Mouse (Mus musculus) midbrain, embryonic 16.5 days (tissue): ENCODE measurements around the gene Golgb1. TPM values are rescaled to one million over a fixed set of nuclear protein-coding genes. Genes with fewer than 3 reads are reported as not detected.
A peak's percentile ranks its signal among the peaks of the same experiment; 100 is the strongest.

ENCODE experiments used
- ATAC-seq: fragments of 200-750 bp; cut with Nextera tagmentation; 2 replicates; pipeline ENCODE4 v1.8.0; 2017; ENCODE audit warnings: moderate TSS enrichment
- H3K27ac ChIP-seq: fragments of 300-500 bp; sonication (generic); 2 replicates; pipeline ENCODE4 v1.5.1; 2014; ENCODE audit warnings: mild to moderate bottlenecking, low read length, mixed read lengths
- H3K27me3 ChIP-seq: fragments of 300-500 bp; sonication (generic); 2 replicates; pipeline ENCODE4 v1.6.1; 2014; ENCODE audit warnings: low read depth, low read length, mixed read lengths; ENCODE audit not compliant: control insufficient read depth, insufficient read depth
- H3K36me3 ChIP-seq: fragments of 300-500 bp; sonication (generic); 2 replicates; pipeline ENCODE4 v1.6.1; 2014; ENCODE audit warnings: mild to moderate bottlenecking, low read length, moderate library complexity, mixed read lengths; ENCODE audit not compliant: control insufficient read depth, insufficient read depth
- H3K4me1 ChIP-seq: fragments of 300-500 bp; sonication (generic); 2 replicates; pipeline ENCODE4 v1.6.1; 2014; ENCODE audit warnings: mild to moderate bottlenecking, low read length, mixed read lengths; ENCODE audit not compliant: control insufficient read depth, insufficient read depth
- H3K4me2 ChIP-seq: fragments of 300-500 bp; sonication (generic); 2 replicates; pipeline ENCODE4 v1.6.1; 2014; ENCODE audit warnings: mild to moderate bottlenecking, low read length, mixed read lengths
- H3K4me3 ChIP-seq: fragments of 300-500 bp; sonication (generic); 2 replicates; pipeline ENCODE4 v1.5.1; 2014; ENCODE audit warnings: low read depth, mild to moderate bottlenecking, low read length, moderate library complexity, mixed read lengths
- H3K9ac ChIP-seq: fragments of 300-500 bp; sonication (generic); 2 replicates; pipeline ENCODE4 v1.6.1; 2014; ENCODE audit warnings: low read depth, low read length, mixed read lengths
- H3K9me3 ChIP-seq: fragments of 300-500 bp; sonication (generic); replicated peaks from 2 replicates; pipeline ENCODE4 v1.6.1; 2014; ENCODE audit warnings: mild to moderate bottlenecking, low read length, mixed read lengths; ENCODE audit not compliant: control insufficient read depth, poor library complexity, severe bottlenecking
- WGBS: fragments of 180-500 bp; shearing (Covaris S2); extraction: QIAGEN DNeasy Blood & Tissue Kit; methylation state at CpG from one replicate; pipeline ENCODE4 v1.1.7; 2014; 5-methylcytosine and 5-hydroxymethylcytosine counted together
- polyA plus RNA-seq: library from polyadenylated mRNA; unstranded; fragments of >200 nt; fragmentation: Nextera tagmentation; extraction: Ambion mirVana; gene quantifications from 2 replicates; pipeline ENCODE4 v1.2.1, GENCODE M21; 2015

The Golgb1 gene
- polyA plus RNA-seq, 1 experiment from 2014 or later, result 75.2 TPM

GRCm38 (mm10) chr16:36875276-36875851 lies 424 bp downstream of the Golgb1 start:
- H3K4me3 ChIP-seq, result peak overlapping the region; percentile 67
- peak overlapping the region; percentile 79 for H3K9ac ChIP-seq

GRCm38 (mm10) chr16:36877316-36877715 lies 2.4 kb downstream of the Golgb1 start:
- peaks cover 1% of the 10 kb centered on the region for H3K36me3 ChIP-seq
- peaks cover 19% of the 10 kb centered on the region for H3K4me1 ChIP-seq
- 77% methylated on average over 5 of the region's 5 CpGs for WGBS
- H3K9me3 ChIP-seq, result no peaks in the 10 kb centered on the region
- H3K4me3 ChIP-seq, result no peak overlapping the region
- H3K27ac ChIP-seq, result no peak overlapping the region
- H3K27me3 ChIP-seq, result no peaks in the 10 kb centered on the region
- no peak for ATAC-seq
- no peak overlapping the region for H3K9ac ChIP-seq
- H3K4me2 ChIP-seq, result no peak overlapping the region

More at GRCm38 (mm10) chr16:36875276-36875851, 424 bp downstream of the Golgb1 start:
- no peaks in the 10 kb centered on the region for H3K9me3 ChIP-seq
- peaks cover 19% of the 10 kb centered on the region for H3K4me1 ChIP-seq
- peak overlapping the region; percentile 81 for H3K4me2 ChIP-seq
- ATAC-seq, result no peak
- 0% methylated on average over 42 of the region's 48 CpGs for WGBS
- H3K27me3 ChIP-seq, result no peaks in the 10 kb centered on the region
- H3K36me3 ChIP-seq, result peaks cover 6% of the 10 kb centered on the region
- H3K27ac ChIP-seq, result peak overlapping the region; percentile 79

GRCm38 (mm10) chr16:36882737-36883343 lies 7.9 kb downstream of the Golgb1 start:
- Histone ChIP-seq H3K4me2 (no peak overlapping the region), H3K9ac (no peak overlapping the region), H3K9me3 (no peaks in the 10 kb centered on the region), H3K36me3 (peaks cover 4% of the 10 kb centered on the region), H3K4me1 (peaks cover 5% of the 10 kb centered on the region), H3K27ac (no peak overlapping the region), H3K4me3 (no peak overlapping the region), H3K27me3 (no peaks in the 10 kb centered on the region)
- no peak for ATAC-seq
- 20% methylated on average over 5 of the region's 5 CpGs for WGBS

- Histone ChIP-seq H3K27me3 (no peaks in the 10 kb centered on the region), H3K36me3 (peaks cover 10% of the 10 kb centered on the region), H3K9ac (no peak overlapping the region), H3K4me2 (no peak overlapping the region), H3K4me3 (no peak overlapping the region), H3K27ac (no peak overlapping the region), H3K4me1 (peaks cover 2% of the 10 kb centered on the region; the same call in 1 of the 2 replicates), H3K9me3 (no peaks in the 10 kb centered on the region)
- no peak for ATAC-seq
- WGBS, result 85% methylated on average over 4 of the region's 4 CpGs
Measured at GRCm38 (mm10) chr16:36884881-36885280, 9.9 kb downstream of the Golgb1 start.

GRCm38 (mm10) chr16:36885912-36886311 lies 11.0 kb downstream of the Golgb1 start:
- no peak overlapping the region for H3K4me2 ChIP-seq
- H3K4me3 ChIP-seq, result no peak overlapping the region
- no peaks in the 10 kb centered on the region for H3K9me3 ChIP-seq
- 79% methylated on average over 11 of the region's 11 CpGs for WGBS
- no peak overlapping the region for H3K9ac ChIP-seq
- no peak for ATAC-seq
- peaks cover 2% of the 10 kb centered on the region; the same call in 1 of the 2 replicates for H3K4me1 ChIP-seq
- H3K36me3 ChIP-seq, result peaks cover 15% of the 10 kb centered on the region
- no peak overlapping the region for H3K27ac ChIP-seq
- no peaks in the 10 kb centered on the region for H3K27me3 ChIP-seq

- WGBS, result 84% methylated on average over 5 of the region's 5 CpGs
- no peak for ATAC-seq
- no peak overlapping the region for H3K9ac ChIP-seq
- 0 out of 2 replicates have a peak, but pooled peaks cover 2% of the 10 kb centered on the region for H3K4me1 ChIP-seq
- no peaks in the 10 kb centered on the region for H3K9me3 ChIP-seq
- H3K27me3 ChIP-seq, result no peaks in the 10 kb centered on the region
- no peak overlapping the region for H3K27ac ChIP-seq
- H3K4me3 ChIP-seq, result no peak overlapping the region
- peaks cover 22% of the 10 kb centered on the region for H3K36me3 ChIP-seq
- H3K4me2 ChIP-seq, result no peak overlapping the region
Measured at GRCm38 (mm10) chr16:36887546-36887945, 12.6 kb downstream of the Golgb1 start.

- H3K4me2 ChIP-seq, result no peak overlapping the region
- ATAC-seq, result no peak
- H3K27me3 ChIP-seq, result no peaks in the 10 kb centered on the region
- no peak overlapping the region for H3K4me3 ChIP-seq
- no peak overlapping the region for H3K9ac ChIP-seq
- peaks cover 29% of the 10 kb centered on the region for H3K36me3 ChIP-seq
- no peaks in the 10 kb centered on the region for H3K9me3 ChIP-seq
- no peak overlapping the region for H3K27ac ChIP-seq
- no peaks in the 10 kb centered on the region for H3K4me1 ChIP-seq
- 97% methylated on average over 3 of the region's 3 CpGs for WGBS
Measured at GRCm38 (mm10) chr16:36890559-36890958, 15.6 kb downstream of the Golgb1 start.

- Histone ChIP-seq H3K27me3 (no peaks in the 10 kb centered on the region), H3K9me3 (no peaks in the 10 kb centered on the region), H3K4me1 (no peaks in the 10 kb centered on the region), H3K27ac (no peak overlapping the region), H3K4me3 (no peak overlapping the region), H3K36me3 (peaks cover 34% of the 10 kb centered on the region), H3K9ac (no peak overlapping the region), H3K4me2 (no peak overlapping the region)
- 98% methylated on average over 4 of the region's 4 CpGs for WGBS
- no peak for ATAC-seq
Measured at GRCm38 (mm10) chr16:36891415-36891814, 16.5 kb downstream of the Golgb1 start.

GRCm38 (mm10) chr16:36893317-36893716 lies 18.4 kb downstream of the Golgb1 start:
- 89% methylated on average over 10 of the region's 10 CpGs for WGBS
- no peak for ATAC-seq
- Histone ChIP-seq H3K9ac (no peak overlapping the region), H3K4me1 (no peaks in the 10 kb centered on the region), H3K36me3 (peaks cover 34% of the 10 kb centered on the region), H3K27me3 (no peaks in the 10 kb centered on the region), H3K4me3 (no peak overlapping the region), H3K4me2 (no peak overlapping the region), H3K9me3 (no peaks in the 10 kb centered on the region), H3K27ac (no peak overlapping the region)
